Comparison of ENCODE assay signal across 8 mouse cellular contexts in the genomic region with DNA sequence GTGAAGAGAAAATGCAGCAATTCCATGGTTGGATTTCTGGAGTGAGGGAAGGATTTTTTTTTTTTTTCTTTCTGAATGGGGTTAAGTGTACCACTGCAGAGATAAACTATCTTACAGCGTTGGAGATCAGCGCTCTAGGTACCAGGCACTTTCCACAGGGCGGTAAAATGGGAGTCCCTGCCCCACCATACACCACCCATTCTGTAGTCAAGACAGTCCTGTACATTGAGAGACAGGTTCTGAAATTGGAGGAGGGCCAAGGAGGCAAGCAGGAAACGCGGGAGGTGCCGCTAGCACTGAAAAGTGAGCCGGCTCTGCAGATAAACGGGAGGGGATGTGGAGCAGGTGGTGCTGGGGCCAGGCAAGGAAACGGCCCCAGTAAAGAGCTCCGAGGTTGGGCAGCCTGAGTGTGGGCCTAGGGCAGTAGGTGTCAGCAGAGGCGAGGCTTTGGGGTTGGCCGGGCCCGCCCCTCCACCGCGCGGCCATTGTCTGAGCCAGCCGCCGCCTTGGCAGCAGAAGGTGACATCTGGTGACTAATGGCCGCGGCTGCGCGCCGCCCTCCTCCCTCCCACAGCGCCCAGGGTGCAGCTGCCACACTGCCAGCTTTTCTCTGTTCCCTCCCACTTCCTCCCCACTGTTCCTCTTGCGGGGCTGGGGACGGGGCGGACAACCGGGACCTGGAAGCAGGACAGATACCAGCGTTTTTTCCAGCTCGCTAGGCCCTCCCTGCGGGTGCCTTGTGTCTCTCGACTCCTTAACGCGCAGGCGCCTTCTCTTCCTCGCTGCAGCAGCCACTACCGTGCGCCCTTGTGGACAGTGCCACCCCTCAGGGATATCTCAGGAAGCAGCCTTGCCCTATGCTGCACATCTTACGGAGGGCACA.
DNase-seq lines count a peak whose midpoint lies in the region; ATAC-seq and TF ChIP-seq lines count a peak whose summit lies in the region.

No protein-coding gene starts in this region.

- H3K36me3 ChIP-seq in hindbrain, embryonic 12.5 days = no peaks in the 10 kb centered on the region
- H3K36me3 ChIP-seq in lung, postnatal 0 days (ENCODE audit: insufficient read depth, low read length) = no peaks in the 10 kb centered on the region

- ATAC-seq in hindbrain, embryonic 12.5 days (ENCODE audit: low FRiP score) = peak; percentile 97
- peak; percentile 97 for ATAC-seq in lung, postnatal 0 days

- no peaks in the 10 kb centered on the region for H3K9me3 ChIP-seq in hindbrain, embryonic 12.5 days (replicated peaks)
- H3K9me3 ChIP-seq in lung, postnatal 0 days (ENCODE audit: low read length) = no peaks in the 10 kb centered on the region

- H3K27ac ChIP-seq in hindbrain, embryonic 12.5 days = peak overlapping the region; percentile 97
- peak overlapping the region; percentile 51 for H3K27ac ChIP-seq in lung, postnatal 0 days (ENCODE audit: low read length)

- peak; percentile 57; the same call in 1 of the 2 replicates for TF ChIP-seq EP300 in lung, postnatal 0 days (IDR thresholded peaks at IDR 0.05)

- H3K4me1 ChIP-seq in hindbrain, embryonic 12.5 days = peaks cover 24% of the 10 kb centered on the region
- H3K4me1 ChIP-seq in lung, postnatal 0 days (ENCODE audit: insufficient read depth, low read depth, low read length) = no peaks in the 10 kb centered on the region; the same call in 1 of the 2 replicates

- H3K27me3 ChIP-seq in hindbrain, embryonic 12.5 days = no peaks in the 10 kb centered on the region
- no peaks in the 10 kb centered on the region for H3K27me3 ChIP-seq in lung, postnatal 0 days (replicated peaks; ENCODE audit: insufficient read depth, low read length)

- H3K4me2 ChIP-seq in hindbrain, embryonic 12.5 days (replicated peaks) = peak overlapping the region; percentile 55
- H3K4me2 ChIP-seq in lung, postnatal 0 days (replicated peaks; ENCODE audit: low read depth, low read length) = peak overlapping the region; percentile 65

- TF ChIP-seq CTCF in lung, postnatal 0 days (IDR thresholded peaks at IDR 0.05) = peak; percentile 65

- DNase-seq in NIH3T3 (ENCODE audit: low read depth) = peak; percentile 86
- DNase-seq in cerebellum, adult 9-11 months = peak; percentile 96
- DNase-seq in frontal cortex, postnatal 14 days (ENCODE audit: low spot score in 2 of 2) = peak; percentile 76 to 83
- DNase-seq in layer of hippocampus, postnatal 10 days (ENCODE audit: low spot score in 2 of 2) = peak; percentile 85 to 90
- DNase-seq in lung, postnatal 0 days (ENCODE audit: low spot score) = peak; percentile 91
- peak; percentile 71 for DNase-seq in ovary, postnatal 10 days (ENCODE audit: low spot score)
- DNase-seq in thymus, postnatal 0 days (ENCODE audit: low spot score) = peak; percentile 80

- H3K9ac ChIP-seq in hindbrain, embryonic 12.5 days = peak overlapping the region; percentile 40
- H3K9ac ChIP-seq in lung, postnatal 0 days (replicated peaks; ENCODE audit: low read depth) = 0 out of 2 replicates have a peak overlapping the region, but pooled peaks have one; percentile 12

- WGBS in hindbrain, embryonic 12.5 days = 2% methylated on average over 25 of the region's 39 CpGs
- WGBS in lung, postnatal 0 days = under 1% methylated on average over 29 of the region's 39 CpGs

- H3K4me3 ChIP-seq in hindbrain, embryonic 12.5 days = peak overlapping the region; percentile 26
- peak overlapping the region; percentile 35 for H3K4me3 ChIP-seq in lung, postnatal 0 days (ENCODE audit: low read depth, low read length)

Comparison
In these comparisons a context has a peak if more than half of its experiments do, and no peak if none do; other contexts are left out.
1. Peak in every context shown above with its lines: DNase-seq, ATAC-seq, H3K4me3 ChIP-seq and H3K27ac ChIP-seq.